Mouse (Mus musculus) heart, embryonic 10.5 days (tissue): ENCODE data around the gene Fmod. TPM values are rescaled to one million over a fixed set of nuclear protein-coding genes. Genes with fewer than 3 reads are reported as not detected.
A peak's percentile ranks its signal among the peaks of the same experiment; 100 is the strongest.

Experiments used
- DNase-seq: peaks from one replicate; pipeline ENCODE4 v3.0.0-alpha.2; 2017; ENCODE audit warnings: low spot score
- H3K27ac ChIP-seq: fragments of 300-500 bp; sonication (generic); 2 replicates; pipeline ENCODE4 v1.5.1; 2016; ENCODE audit warnings: mild to moderate bottlenecking
- H3K27me3 ChIP-seq: fragments of 300-500 bp; sonication (generic); 2 replicates; pipeline ENCODE4 v1.6.1; 2016; ENCODE audit warnings: mild to moderate bottlenecking; ENCODE audit not compliant: poor library complexity, insufficient read depth, severe bottlenecking
- H3K36me3 ChIP-seq: fragments of 300-500 bp; sonication (generic); 2 replicates; pipeline ENCODE4 v1.6.1; 2016; ENCODE audit warnings: mild to moderate bottlenecking, moderate library complexity
- H3K4me1 ChIP-seq: fragments of 300-500 bp; sonication (generic); 2 replicates; pipeline ENCODE4 v1.6.1; 2016; ENCODE audit warnings: mild to moderate bottlenecking
- H3K4me3 ChIP-seq: fragments of 300-500 bp; sonication (generic); 2 replicates; pipeline ENCODE4 v1.5.1; 2016; ENCODE audit warnings: mild to moderate bottlenecking, moderate library complexity
- H3K9me3 ChIP-seq: fragments of 300-500 bp; sonication (generic); 2 replicates; pipeline ENCODE4 v1.6.1; 2016; ENCODE audit warnings: mild to moderate bottlenecking, moderate library complexity
- WGBS: fragments of 180-500 bp; shearing (Covaris S2); methylation state at CpG from one replicate; pipeline ENCODE4 v1.1.7; 2016; 5-methylcytosine and 5-hydroxymethylcytosine counted together
- polyA plus RNA-seq: library from polyadenylated mRNA; unstranded; fragments of >200 nt; fragmentation: Nextera tagmentation; extraction: Ambion mirVana; gene quantifications from 2 replicates; pipeline ENCODE4 v1.2.1, GENCODE M21; 2016

Gene Fmod
- polyA plus RNA-seq, 1 experiment from 2014 or later = 9.5 TPM

GRCm38 (mm10) chr1:134041900-134042299 lies 4.8 kb downstream of the Fmod start:
- no peak overlapping the region for H3K4me3 ChIP-seq
- H3K9me3 ChIP-seq = no peaks in the 10 kb centered on the region
- H3K4me1 ChIP-seq = peaks cover 37% of the 10 kb centered on the region
- H3K27me3 ChIP-seq = peaks cover 21% of the 10 kb centered on the region
- 54% methylated on average over 2 of the region's 2 CpGs for WGBS
- H3K36me3 ChIP-seq = no peaks in the 10 kb centered on the region
- 0 out of 2 replicates have a peak overlapping the region, but pooled peaks have one; percentile 29 for H3K27ac ChIP-seq
- DNase-seq = no peak

- Histone ChIP-seq H3K27ac (0 out of 2 replicates have a peak overlapping the region, but pooled peaks have one; percentile 29), H3K36me3 (no peaks in the 10 kb centered on the region), H3K27me3 (peaks cover 25% of the 10 kb centered on the region), H3K4me3 (no peak overlapping the region), H3K9me3 (no peaks in the 10 kb centered on the region), H3K4me1 (peaks cover 34% of the 10 kb centered on the region)
- no peak for DNase-seq
- WGBS = 30% methylated on average over 1 of the region's 1 CpGs
These were observed 5.3 kb downstream of the Fmod start for GRCm38 (mm10) chr1:134042341-134042740.

- no peak for DNase-seq
- WGBS = 80% methylated on average over 6 of the region's 6 CpGs
- Histone ChIP-seq H3K36me3 (no peaks in the 10 kb centered on the region), H3K9me3 (no peaks in the 10 kb centered on the region), H3K4me3 (no peak overlapping the region), H3K27ac (no peak overlapping the region), H3K27me3 (peaks cover 21% of the 10 kb centered on the region), H3K4me1 (peaks cover 31% of the 10 kb centered on the region)
These were observed 7.8 kb downstream of the Fmod start for GRCm38 (mm10) chr1:134044805-134045204.

- peak overlapping the region; percentile 70 for H3K27ac ChIP-seq
- peak overlapping the region; percentile 51 for H3K4me3 ChIP-seq
- H3K4me1 ChIP-seq = peaks cover 31% of the 10 kb centered on the region
- no peaks in the 10 kb centered on the region for H3K36me3 ChIP-seq
- DNase-seq = peak; percentile 84
- WGBS = 8% methylated on average over 9 of the region's 9 CpGs
- peaks cover 26% of the 10 kb centered on the region for H3K27me3 ChIP-seq
- no peaks in the 10 kb centered on the region for H3K9me3 ChIP-seq
These were observed 8.9 kb downstream of the Fmod start for GRCm38 (mm10) chr1:134045971-134046370.

- 17% methylated on average over 23 of the region's 23 CpGs for WGBS
- DNase-seq = no peak
- H3K27ac ChIP-seq = peak overlapping the region; percentile 70
These were observed 9.3 kb downstream of the Fmod start for GRCm38 (mm10) chr1:134046387-134046786.

GRCm38 (mm10) chr1:134047431-134047830 lies 10.4 kb downstream of the Fmod start:
- 77% methylated on average over 6 of the region's 6 CpGs for WGBS
- H3K9me3 ChIP-seq = no peaks in the 10 kb centered on the region
- no peaks in the 10 kb centered on the region for H3K36me3 ChIP-seq
- DNase-seq = no peak
- H3K4me1 ChIP-seq = peaks cover 28% of the 10 kb centered on the region
- peaks cover 26% of the 10 kb centered on the region for H3K27me3 ChIP-seq
- H3K27ac ChIP-seq = no peak overlapping the region
- no peak overlapping the region for H3K4me3 ChIP-seq

More at GRCm38 (mm10) chr1:134046387-134046786, 9.3 kb downstream of the Fmod start:
- Histone ChIP-seq H3K4me3 (peak overlapping the region; percentile 51), H3K36me3 (no peaks in the 10 kb centered on the region), H3K9me3 (no peaks in the 10 kb centered on the region), H3K4me1 (peaks cover 31% of the 10 kb centered on the region), H3K27me3 (peaks cover 26% of the 10 kb centered on the region)

- DNase-seq = peak; percentile 86
- 5% methylated on average over 5 of the region's 5 CpGs for WGBS
- H3K27ac ChIP-seq = no peak overlapping the region
- peaks cover 26% of the 10 kb centered on the region for H3K27me3 ChIP-seq
- H3K36me3 ChIP-seq = no peaks in the 10 kb centered on the region
- no peak overlapping the region for H3K4me3 ChIP-seq
- peaks cover 15% of the 10 kb centered on the region for H3K4me1 ChIP-seq
- H3K9me3 ChIP-seq = no peaks in the 10 kb centered on the region
These were observed 11.7 kb downstream of the Fmod start for GRCm38 (mm10) chr1:134048759-134049158.

GRCm38 (mm10) chr1:134049542-134049941 lies 12.5 kb downstream of the Fmod start:
- Histone ChIP-seq H3K4me3 (no peak overlapping the region), H3K9me3 (no peaks in the 10 kb centered on the region), H3K4me1 (peaks cover 15% of the 10 kb centered on the region), H3K27me3 (peaks cover 26% of the 10 kb centered on the region), H3K27ac (no peak overlapping the region), H3K36me3 (no peaks in the 10 kb centered on the region)
- 63% methylated on average over 6 of the region's 6 CpGs for WGBS
- no peak for DNase-seq

GRCm38 (mm10) chr1:134053207-134053606 lies 16.2 kb downstream of the Fmod start:
- peak; percentile 92 for DNase-seq
- peaks cover 8% of the 10 kb centered on the region; the same call in 1 of the 2 replicates for H3K27me3 ChIP-seq
- 8% methylated on average over 6 of the region's 6 CpGs for WGBS
- peak overlapping the region; percentile 47; the same call in 1 of the 2 replicates for H3K27ac ChIP-seq
- no peak overlapping the region for H3K4me3 ChIP-seq
- no peaks in the 10 kb centered on the region for H3K9me3 ChIP-seq
- no peaks in the 10 kb centered on the region for H3K36me3 ChIP-seq
- peaks cover 9% of the 10 kb centered on the region for H3K4me1 ChIP-seq

GRCm38 (mm10) chr1:134055058-134055457 lies 18.0 kb downstream of the Fmod start:
- Histone ChIP-seq H3K4me3 (no peak overlapping the region), H3K4me1 (peaks cover 11% of the 10 kb centered on the region), H3K36me3 (no peaks in the 10 kb centered on the region), H3K9me3 (no peaks in the 10 kb centered on the region), H3K27me3 (peaks cover 4% of the 10 kb centered on the region; the same call in 1 of the 2 replicates), H3K27ac (peak overlapping the region; percentile 59)
- no peak for DNase-seq
- WGBS = 57% methylated on average over 9 of the region's 9 CpGs

- H3K4me3 ChIP-seq = no peak overlapping the region
- DNase-seq = no peak
- peak overlapping the region; percentile 59 for H3K27ac ChIP-seq
- H3K36me3 ChIP-seq = no peaks in the 10 kb centered on the region
- 76% methylated on average over 9 of the region's 9 CpGs for WGBS
- H3K27me3 ChIP-seq = no peaks in the 10 kb centered on the region
- H3K9me3 ChIP-seq = no peaks in the 10 kb centered on the region
- H3K4me1 ChIP-seq = peaks cover 18% of the 10 kb centered on the region
These were observed 18.7 kb downstream of the Fmod start for GRCm38 (mm10) chr1:134055666-134056245.

GRCm38 (mm10) chr1:134056285-134056684 lies 19.2 kb downstream of the Fmod start:
- peaks cover 24% of the 10 kb centered on the region for H3K4me1 ChIP-seq
- no peaks in the 10 kb centered on the region for H3K36me3 ChIP-seq
- no peaks in the 10 kb centered on the region for H3K9me3 ChIP-seq
- no peaks in the 10 kb centered on the region for H3K27me3 ChIP-seq
- WGBS = 70% methylated on average over 4 of the region's 4 CpGs
- H3K4me3 ChIP-seq = no peak overlapping the region
- no peak overlapping the region; the same call in 1 of the 2 replicates for H3K27ac ChIP-seq
- no peak for DNase-seq

GRCm38 (mm10) chr1:134057736-134058135 lies 20.7 kb downstream of the Fmod start:
- no peaks in the 10 kb centered on the region for H3K36me3 ChIP-seq
- no peak overlapping the region for H3K4me3 ChIP-seq
- WGBS = 71% methylated on average over 8 of the region's 8 CpGs
- no peaks in the 10 kb centered on the region for H3K27me3 ChIP-seq
- peaks cover 38% of the 10 kb centered on the region for H3K4me1 ChIP-seq
- H3K27ac ChIP-seq = peak overlapping the region; percentile 43; the same call in 1 of the 2 replicates
- no peaks in the 10 kb centered on the region for H3K9me3 ChIP-seq
- DNase-seq = no peak
